Mouse (Mus musculus) erythroblast, embryonic 14.5 days (primary cell): ENCODE results near the gene Mknk1. TPM values are rescaled to one million over a fixed set of nuclear protein-coding genes. Genes with fewer than 3 reads are reported as not detected.

Experiments used
- H3K27me3 ChIP-seq: 2 replicates; pipeline ENCODE4 v1.6.1; 2012; ENCODE audit warnings: inconsistent platforms; ENCODE audit not compliant: control insufficient read depth
- H3K36me3 ChIP-seq: 2 replicates; pipeline ENCODE4 v1.6.1; 2012; ENCODE audit warnings: mild to moderate bottlenecking, inconsistent platforms; ENCODE audit not compliant: control insufficient read depth
- H3K4me1 ChIP-seq: 2 replicates; pipeline ENCODE4 v1.6.1; 2012; ENCODE audit warnings: inconsistent platforms; ENCODE audit not compliant: control insufficient read depth
- H3K4me3 ChIP-seq: replicated peaks from 2 replicates; pipeline ENCODE3; 2012; ENCODE audit warnings: moderate library complexity, mild to moderate bottlenecking, inconsistent platforms
- H3K9me3 ChIP-seq: 2 replicates; pipeline ENCODE4 v1.6.1; 2012; ENCODE audit warnings: low read length, inconsistent platforms, mixed read lengths; ENCODE audit not compliant: control insufficient read depth
- GATA1 ChIP-seq: IDR thresholded peaks from 2 replicates; pipeline ENCODE4 v1.6.1; 2012; ENCODE audit warnings: low read length, inconsistent platforms, mixed read lengths
- TAL1 ChIP-seq: IDR thresholded peaks from 3 replicates; pipeline ENCODE4 v1.6.1; 2012; ENCODE audit warnings: low read length, inconsistent platforms, mixed read lengths
- polyA plus RNA-seq: library from polyadenylated mRNA; stranded (reverse); fragments of >175 nt; gene quantifications from 2 replicates; pipeline ENCODE4 v1.2.3, GENCODE M21; 2012

Mknk1 gene
- polyA plus RNA-seq, 1 experiment: 7.1 TPM

DNA sequence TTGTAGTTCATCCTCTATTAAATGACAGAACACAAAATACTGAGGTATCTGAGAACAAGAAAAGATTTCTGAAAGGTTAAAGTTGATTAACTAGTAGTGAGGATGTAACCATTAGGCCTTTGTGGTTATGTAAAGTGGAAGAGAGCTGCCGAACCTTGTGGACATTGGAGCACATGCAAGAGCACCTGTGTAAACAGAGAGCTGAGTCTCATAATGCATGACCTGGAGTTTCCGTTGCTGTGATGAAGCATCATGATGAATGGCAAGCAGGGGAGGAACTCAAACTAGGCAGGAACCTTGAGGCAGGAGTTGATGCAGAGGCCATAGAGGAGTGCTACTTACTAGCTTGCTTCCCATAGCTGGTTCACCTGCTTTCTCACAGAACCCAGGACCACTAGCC, 11.6 kb downstream of the Mknk1 start:
- no peak for TF ChIP-seq TAL1
- no peak for TF ChIP-seq GATA1
- H3K27me3 ChIP-seq: no peaks in the 10 kb centered on the region
- no peaks in the 10 kb centered on the region for H3K9me3 ChIP-seq
- peaks cover 92% of the 10 kb centered on the region for H3K4me1 ChIP-seq
- no peak overlapping the region for H3K4me3 ChIP-seq
- peaks cover 100% of the 10 kb centered on the region for H3K36me3 ChIP-seq

DNA sequence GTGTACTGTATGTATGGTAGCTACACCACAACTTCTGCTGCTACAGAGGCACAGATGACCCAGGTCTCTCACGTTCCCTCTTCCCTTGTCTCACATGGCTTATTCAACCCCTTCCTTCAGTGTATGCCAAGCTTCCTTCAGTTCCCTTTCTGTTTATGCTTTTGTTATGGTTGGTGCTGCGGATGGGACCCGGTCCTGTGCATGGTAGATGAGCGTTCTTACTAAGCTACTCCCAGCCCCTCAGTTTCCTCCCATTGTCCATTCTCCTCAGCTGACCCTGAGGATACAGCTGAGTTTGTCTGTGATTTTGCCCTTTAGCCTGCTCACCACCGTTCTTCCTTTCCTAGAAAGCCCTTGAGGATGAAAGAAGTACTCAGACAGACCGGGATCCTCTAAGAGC, 12.6 kb downstream of the Mknk1 start:
- no peak for TF ChIP-seq TAL1
- TF ChIP-seq GATA1: no peak
- H3K4me1 ChIP-seq: peaks cover 92% of the 10 kb centered on the region
- H3K4me3 ChIP-seq: no peak overlapping the region
- H3K36me3 ChIP-seq: peaks cover 100% of the 10 kb centered on the region
- no peaks in the 10 kb centered on the region for H3K27me3 ChIP-seq
- H3K9me3 ChIP-seq: no peaks in the 10 kb centered on the region

GRCm38 (mm10) chr4:115855100-115855499, 16.1 kb downstream of the Mknk1 start:
- H3K4me3 ChIP-seq: no peak overlapping the region
- no peak for TF ChIP-seq GATA1
- no peak for TF ChIP-seq TAL1
- H3K9me3 ChIP-seq: no peaks in the 10 kb centered on the region
- peaks cover 90% of the 10 kb centered on the region for H3K4me1 ChIP-seq
- H3K36me3 ChIP-seq: peaks cover 100% of the 10 kb centered on the region
- no peaks in the 10 kb centered on the region for H3K27me3 ChIP-seq

DNA sequence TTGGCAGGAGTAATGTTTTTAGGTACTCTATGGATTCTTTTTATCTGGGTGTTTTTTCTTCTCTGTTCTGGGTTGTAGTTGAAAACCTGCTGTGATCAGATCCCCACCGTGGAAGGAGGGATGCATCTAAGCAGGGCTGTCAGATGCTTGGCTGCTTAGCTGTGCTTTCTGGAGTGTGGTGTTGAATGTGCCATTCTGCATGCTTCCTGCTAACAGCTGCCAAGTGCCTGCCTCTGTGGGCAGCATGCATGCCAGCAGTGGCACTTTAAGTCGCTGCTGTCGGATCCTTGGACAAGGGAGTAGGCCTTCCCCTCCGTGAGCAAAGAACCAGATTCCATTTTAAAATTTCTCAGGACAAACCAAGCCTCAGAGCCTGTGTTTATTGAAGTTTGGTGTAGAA, 16.6 kb downstream of the Mknk1 start:
- Histone ChIP-seq H3K36me3 (peaks cover 100% of the 10 kb centered on the region), H3K4me3 (peak overlapping the region; percentile 13), H3K9me3 (no peaks in the 10 kb centered on the region), H3K4me1 (peaks cover 86% of the 10 kb centered on the region), H3K27me3 (no peaks in the 10 kb centered on the region)
- TF ChIP-seq TAL1 (no peak), GATA1 (no peak)

GRCm38 (mm10) chr4:115856282-115856681, 17.3 kb downstream of the Mknk1 start:
- H3K9me3 ChIP-seq: no peaks in the 10 kb centered on the region
- peaks cover 79% of the 10 kb centered on the region for H3K4me1 ChIP-seq
- peaks cover 100% of the 10 kb centered on the region for H3K36me3 ChIP-seq
- TF ChIP-seq TAL1 (peak; percentile 75), GATA1 (peak; percentile 66)
- peak overlapping the region; percentile 17 for H3K4me3 ChIP-seq
- no peaks in the 10 kb centered on the region for H3K27me3 ChIP-seq

DNA sequence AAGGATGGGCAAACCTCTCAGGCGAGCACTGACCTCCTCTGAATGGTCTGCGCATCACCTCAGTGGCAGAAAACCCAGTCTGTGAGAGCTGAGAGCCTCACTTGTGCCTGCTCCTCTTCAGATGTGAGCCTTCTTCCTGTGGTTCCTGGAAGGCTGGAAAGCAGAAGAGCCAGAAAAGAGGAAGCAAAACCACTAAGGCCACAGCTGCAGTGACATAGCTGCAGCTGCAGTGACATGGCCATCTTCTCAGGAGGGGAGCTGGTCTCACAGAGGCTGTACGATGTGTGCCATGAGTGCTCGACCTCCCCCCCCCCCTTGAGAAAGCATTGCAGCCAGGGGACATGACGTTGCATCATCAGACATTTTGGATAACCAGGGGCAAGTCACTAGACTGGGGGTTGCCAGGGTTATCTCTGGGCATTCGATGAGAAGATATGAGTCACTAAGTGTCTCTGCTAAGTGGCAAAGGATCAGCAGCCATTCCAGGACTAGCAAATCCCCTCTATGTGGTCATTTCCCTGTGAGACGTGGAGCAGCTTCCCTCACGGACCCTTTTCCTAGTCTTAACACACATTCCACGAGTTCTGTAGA, 18.4 kb downstream of the Mknk1 start:
- H3K36me3 ChIP-seq: peaks cover 100% of the 10 kb centered on the region
- TF ChIP-seq GATA1: no peak
- no peak for TF ChIP-seq TAL1
- H3K4me3 ChIP-seq: no peak overlapping the region
- H3K4me1 ChIP-seq: peaks cover 68% of the 10 kb centered on the region
- no peaks in the 10 kb centered on the region for H3K9me3 ChIP-seq
- H3K27me3 ChIP-seq: no peaks in the 10 kb centered on the region

DNA sequence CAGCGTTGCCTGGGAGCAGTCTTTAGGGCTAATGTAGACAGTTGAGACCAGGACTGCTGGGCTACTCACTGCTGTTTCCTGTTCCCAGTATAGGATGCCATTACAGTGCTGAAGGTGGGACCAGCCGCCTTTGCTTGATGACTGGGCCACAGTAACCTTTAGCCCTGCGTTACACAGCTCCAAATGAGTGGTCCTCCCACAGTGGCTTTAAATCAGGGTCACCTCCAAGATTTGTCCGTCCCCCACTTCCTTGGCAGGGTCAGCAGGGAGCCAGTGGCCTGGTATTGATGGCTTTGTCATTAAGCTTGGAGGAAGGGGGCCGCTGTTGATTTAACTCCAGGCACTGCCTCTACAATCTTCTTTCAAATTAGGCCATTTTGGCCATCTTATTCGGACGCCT, 24.4 kb downstream of the Mknk1 start:
- Histone ChIP-seq H3K4me3 (no peak overlapping the region), H3K9me3 (no peaks in the 10 kb centered on the region), H3K36me3 (peaks cover 99% of the 10 kb centered on the region), H3K27me3 (no peaks in the 10 kb centered on the region), H3K4me1 (peaks cover 17% of the 10 kb centered on the region)
- no peak for TF ChIP-seq TAL1
- no peak for TF ChIP-seq GATA1

DNA sequence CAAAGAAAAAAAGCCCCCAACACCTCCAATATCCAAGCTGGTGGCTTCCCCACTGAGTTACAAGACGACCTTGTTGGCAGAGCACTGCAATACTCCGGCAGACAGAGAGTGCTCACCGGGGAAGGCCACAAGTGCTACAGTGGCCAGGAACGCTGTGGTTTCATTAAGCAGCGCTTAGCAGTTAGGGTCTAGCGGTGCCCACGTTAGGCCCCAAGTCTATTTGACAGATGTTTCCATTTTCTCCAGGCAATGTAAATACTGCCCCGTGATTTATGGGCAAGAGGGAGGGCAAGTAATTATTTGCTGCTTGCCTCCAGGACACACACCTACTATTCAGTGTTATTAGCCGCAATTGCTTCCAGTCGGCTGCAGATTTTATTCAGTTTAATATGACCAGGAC, 24.9 kb downstream of the Mknk1 start:
- no peaks in the 10 kb centered on the region for H3K27me3 ChIP-seq
- H3K4me3 ChIP-seq: no peak overlapping the region
- TF ChIP-seq TAL1 (no peak), GATA1 (no peak)
- no peaks in the 10 kb centered on the region for H3K9me3 ChIP-seq
- H3K4me1 ChIP-seq: peaks cover 13% of the 10 kb centered on the region
- peaks cover 99% of the 10 kb centered on the region for H3K36me3 ChIP-seq

DNA sequence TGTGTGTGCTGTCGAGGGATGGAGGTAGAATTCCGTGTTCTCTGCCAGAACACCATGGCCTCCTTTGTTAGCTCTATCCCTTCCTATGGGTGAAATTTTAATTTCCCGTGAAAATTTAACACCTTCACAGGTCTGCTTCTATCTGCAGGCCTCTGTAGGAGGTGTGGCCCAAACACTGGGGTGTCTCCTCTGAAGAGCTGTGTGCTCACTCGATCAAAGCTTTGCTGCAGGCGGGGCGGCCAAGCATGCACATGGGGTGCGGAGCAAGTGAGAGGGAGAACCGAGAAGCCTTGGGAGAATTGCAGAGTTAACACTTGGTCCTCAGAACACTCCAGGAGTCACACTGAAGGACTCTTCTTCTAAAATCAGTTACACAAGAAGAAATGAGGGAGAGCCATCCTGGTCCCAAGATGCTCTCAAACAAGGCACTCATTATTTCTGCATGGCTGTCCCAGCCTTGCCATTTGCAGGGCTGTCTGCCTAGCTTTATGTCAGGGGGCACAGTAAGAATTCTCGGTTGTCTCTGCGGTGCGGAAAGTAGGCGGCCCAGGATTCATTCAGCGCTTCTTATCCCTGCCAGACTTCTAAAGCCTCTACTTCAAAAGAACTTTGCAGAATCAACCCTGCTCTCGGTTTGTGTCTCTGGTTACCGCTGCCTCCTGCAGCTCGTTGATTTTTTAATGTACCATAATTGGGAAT, 30.7 kb downstream of the Mknk1 start:
- no peak overlapping the region for H3K4me3 ChIP-seq
- H3K36me3 ChIP-seq: peaks cover 99% of the 10 kb centered on the region
- no peaks in the 10 kb centered on the region for H3K9me3 ChIP-seq
- H3K27me3 ChIP-seq: no peaks in the 10 kb centered on the region
- H3K4me1 ChIP-seq: no peaks in the 10 kb centered on the region
- TF ChIP-seq GATA1 (no peak), TAL1 (no peak)
